20 mouse cellular contexts compared by ENCODE assay signal in the genomic region with DNA sequence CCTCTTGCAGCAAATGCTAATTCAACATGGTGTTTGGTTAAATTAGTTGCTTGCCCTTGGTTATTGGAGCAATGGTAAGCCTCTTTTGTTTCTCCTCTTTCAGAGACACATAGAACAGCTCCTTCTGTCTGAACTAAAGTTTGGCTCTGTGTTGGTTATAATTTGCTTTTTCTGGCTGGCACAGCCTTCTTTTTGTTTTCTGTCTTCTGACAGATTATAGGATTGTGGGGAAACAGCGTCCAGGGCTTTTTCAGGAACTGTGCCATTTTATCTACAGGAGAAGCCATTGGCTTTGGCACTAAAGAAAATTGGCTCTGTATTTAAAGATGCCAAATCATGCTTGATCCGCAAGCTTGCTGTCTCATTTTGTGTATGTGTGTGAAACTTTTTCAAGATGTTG. TPM values are rescaled to one million over a fixed set of nuclear protein-coding genes. Genes with fewer than 3 reads are reported as not detected.
DNase-seq lines count a peak whose midpoint lies in the region; ATAC-seq and TF ChIP-seq lines count a peak whose summit lies in the region.
"Had no signal": no experiment of that assay in that cellular context is flagged by ENCODE, and none has a peak within 500 bp of the region (broad histone marks: within the 10 kb centered on the region; RNA-seq: fewer than 3 reads in every experiment).

No protein-coding gene starts in this region.

- TF ChIP-seq POLR2A in cortical plate, adult 2 months (IDR thresholded peaks at IDR 0.05; ENCODE audit: extremely low read depth, insufficient read depth, low read length), result no peak

- no peak for DNase-seq in heart, postnatal 14 days
- DNase-seq in liver, embryonic 13.5 days, result no peak
- peak; percentile 51 for DNase-seq in midbrain, postnatal 0 days (ENCODE audit: low spot score)
- DNase-seq in urinary bladder, adult 2 months (ENCODE audit: low spot score), result no peak
- no peak for DNase-seq in ovary, postnatal 36 days (ENCODE audit: low spot score)
- DNase-seq: adrenal gland, postnatal 10 days; B cell, adult 2 months; cerebellum, adult 8-10 months; heart, adult 18-20 months; kidney, adult 18-20 months; kidney, postnatal 36 days; left cerebral cortex, postnatal 4 days; right cerebral cortex, adult 18-20 months; thymus, adult 2 months had no signal

- no peak overlapping the region for H3K27ac ChIP-seq in heart, embryonic 12.5 days (ENCODE audit: poor library complexity, severe bottlenecking)
- H3K27ac ChIP-seq in liver, embryonic 13.5 days, result 0 out of 2 replicates have a peak overlapping the region, but pooled peaks have one; percentile 36
- H3K27ac ChIP-seq in liver, embryonic 12.5 days, result no peak overlapping the region
- H3K27ac ChIP-seq in cortical plate, adult 2 months (ENCODE audit: insufficient read depth, low read length), result 0 out of 2 replicates have a peak overlapping the region, but pooled peaks have one; percentile 13
- H3K27ac ChIP-seq in midbrain, postnatal 0 days (ENCODE audit: low read depth, low read length), result no peak overlapping the region
- H3K27ac ChIP-seq: heart, embryonic 15.5 days; liver, embryonic 14.5 days had no signal

- no peaks in the 10 kb centered on the region for H3K27me3 ChIP-seq in heart, embryonic 12.5 days (replicated peaks)
- no peaks in the 10 kb centered on the region for H3K27me3 ChIP-seq in liver, embryonic 13.5 days
- no peaks in the 10 kb centered on the region for H3K27me3 ChIP-seq in liver, embryonic 12.5 days (replicated peaks)
- H3K27me3 ChIP-seq in midbrain, postnatal 0 days (ENCODE audit: insufficient read depth, low read length), result no peaks in the 10 kb centered on the region
- H3K27me3 ChIP-seq: heart, embryonic 15.5 days had no signal

- no peaks in the 10 kb centered on the region for H3K36me3 ChIP-seq in heart, embryonic 12.5 days
- H3K36me3 ChIP-seq in liver, embryonic 13.5 days, result no peaks in the 10 kb centered on the region
- no peaks in the 10 kb centered on the region for H3K36me3 ChIP-seq in liver, embryonic 12.5 days
- H3K36me3 ChIP-seq in midbrain, postnatal 0 days (ENCODE audit: insufficient read depth, low read length), result no peaks in the 10 kb centered on the region
- H3K36me3 ChIP-seq: heart, embryonic 15.5 days had no signal

- TF ChIP-seq CTCF in cortical plate, adult 2 months (IDR thresholded peaks at IDR 0.05; ENCODE audit: extremely low read depth, insufficient read depth, low read length), result no peak
- no peak for TF ChIP-seq CTCF in midbrain, postnatal 0 days (IDR thresholded peaks at IDR 0.05)

- ATAC-seq in heart, embryonic 12.5 days (ENCODE audit: insufficient number of reproducible peaks, low FRiP score), result no peak
- ATAC-seq in liver, embryonic 13.5 days (ENCODE audit: low read depth), result no peak
- ATAC-seq in liver, embryonic 12.5 days, result no peak
- ATAC-seq in midbrain, postnatal 0 days (ENCODE audit: low FRiP score), result no peak
- ATAC-seq: lung, postnatal 0 days had no signal

- H3K9me3 ChIP-seq in heart, embryonic 12.5 days (replicated peaks), result no peaks in the 10 kb centered on the region
- H3K9me3 ChIP-seq in liver, embryonic 13.5 days (replicated peaks), result no peaks in the 10 kb centered on the region
- no peaks in the 10 kb centered on the region for H3K9me3 ChIP-seq in liver, embryonic 12.5 days (replicated peaks)
- H3K9me3 ChIP-seq in midbrain, postnatal 0 days (ENCODE audit: low read length), result no peaks in the 10 kb centered on the region
- H3K9me3 ChIP-seq: heart, embryonic 15.5 days had no signal

- WGBS in heart, embryonic 12.5 days, result 86% methylated on average over 2 of the region's 2 CpGs
- 71% methylated on average over 2 of the region's 2 CpGs for WGBS in liver, embryonic 13.5 days (ENCODE audit: insufficient replicate concordance)
- WGBS in liver, embryonic 12.5 days (ENCODE audit: insufficient replicate concordance), result 73% methylated on average over 2 of the region's 2 CpGs
- WGBS in midbrain, postnatal 0 days, result 44% methylated on average over 2 of the region's 2 CpGs

- no peak overlapping the region for H3K4me3 ChIP-seq in heart, embryonic 12.5 days
- H3K4me3 ChIP-seq in liver, embryonic 13.5 days (replicated peaks), result no peak overlapping the region
- H3K4me3 ChIP-seq in liver, embryonic 12.5 days, result no peak overlapping the region
- no peak overlapping the region for H3K4me3 ChIP-seq in cortical plate, adult 2 months (ENCODE audit: insufficient read depth, low read length)
- no peak overlapping the region for H3K4me3 ChIP-seq in midbrain, postnatal 0 days (ENCODE audit: low read depth, low read length)
- H3K4me3 ChIP-seq: heart, embryonic 15.5 days had no signal

- H3K9ac ChIP-seq in heart, embryonic 12.5 days, result 0 out of 2 replicates have a peak overlapping the region, but pooled peaks have one; percentile 74
- no peak overlapping the region for H3K9ac ChIP-seq in liver, embryonic 13.5 days
- no peak overlapping the region for H3K9ac ChIP-seq in liver, embryonic 12.5 days
- H3K9ac ChIP-seq in midbrain, postnatal 0 days (replicated peaks; ENCODE audit: low read length, poor library complexity, severe bottlenecking), result no peak overlapping the region
- H3K9ac ChIP-seq: heart, embryonic 15.5 days; liver, embryonic 14.5 days had no signal

- intact Hi-C loops in heart, postnatal 14 days (cut with DNase I), result loop anchor here (2.0 kb wide), 1 partner anchor 19 kb away; a partner anchor contains a TSS

- peaks cover 49% of the 10 kb centered on the region for H3K4me1 ChIP-seq in heart, embryonic 12.5 days (replicated peaks)
- H3K4me1 ChIP-seq in liver, embryonic 13.5 days (replicated peaks), result peaks cover 56% of the 10 kb centered on the region
- peaks cover 59% of the 10 kb centered on the region for H3K4me1 ChIP-seq in liver, embryonic 12.5 days
- H3K4me1 ChIP-seq in cortical plate, adult 2 months (ENCODE audit: control insufficient read depth, insufficient read depth, low read length), result peaks cover 10% of the 10 kb centered on the region
- H3K4me1 ChIP-seq in midbrain, postnatal 0 days (ENCODE audit: insufficient read depth, low read length), result peaks cover 11% of the 10 kb centered on the region

- no peak overlapping the region for H3K4me2 ChIP-seq in heart, embryonic 12.5 days
- H3K4me2 ChIP-seq in liver, embryonic 13.5 days, result no peak overlapping the region
- H3K4me2 ChIP-seq in liver, embryonic 12.5 days, result no peak overlapping the region
- H3K4me2 ChIP-seq in midbrain, postnatal 0 days (ENCODE audit: low read depth, low read length, poor library complexity, severe bottlenecking), result no peak overlapping the region
- H3K4me2 ChIP-seq: heart, embryonic 15.5 days had no signal

RNA-seq across cellular contexts. Expression of a gene that starts 19.2 kb away (rescaled TPM):
- polyA plus RNA-seq in heart, embryonic 12.5 days (2016; fragmentation: Nextera tagmentation; extraction: Ambion mirVana), result 22.6 and 23.3 TPM in 2 replicates
- total RNA-seq in heart, postnatal 14 days (2021), result 10 to 100 TPM; 14.4 to 14.6 TPM
- polyA plus RNA-seq in liver, embryonic 13.5 days (2015; fragmentation: Nextera tagmentation; extraction: Ambion mirVana), result 3.7 and 5.5 TPM in 2 replicates
- polyA plus RNA-seq in liver, embryonic 12.5 days (2016; fragmentation: Nextera tagmentation; extraction: Ambion mirVana), result 6.0 and 6.7 TPM in 2 replicates
- 19.1 and 19.5 TPM in 2 replicates for polyA plus RNA-seq in cortical plate, adult 2 months (2012; rRNA removed)
- 27.2 and 34.5 TPM in 2 replicates for total RNA-seq in midbrain, postnatal 0 days (2014; rRNA removed)
- polyA plus RNA-seq in midbrain, postnatal 0 days (2015; fragmentation: Nextera tagmentation; extraction: Ambion mirVana), result 28.2 and 29.1 TPM in 2 replicates
- polyA plus RNA-seq in urinary bladder, adult 2 months (2012; rRNA removed), result 6.1 and 10.1 TPM in 2 replicates

RNA-seq across cellular contexts. Expression of a gene that starts 33.4 kb away (rescaled TPM):
- polyA plus RNA-seq in heart, embryonic 12.5 days (2016; fragmentation: Nextera tagmentation; extraction: Ambion mirVana), result 22.6 and 23.7 TPM in 2 replicates
- total RNA-seq in heart, postnatal 14 days (2021), result 10 to 100 TPM; 22.2 to 25.6 TPM
- polyA plus RNA-seq in liver, embryonic 13.5 days (2015; fragmentation: Nextera tagmentation; extraction: Ambion mirVana), result 19.1 and 20.2 TPM in 2 replicates
- polyA plus RNA-seq in liver, embryonic 12.5 days (2016; fragmentation: Nextera tagmentation; extraction: Ambion mirVana), result 23.2 and 25.5 TPM in 2 replicates
- 26.0 and 26.1 TPM in 2 replicates for polyA plus RNA-seq in cortical plate, adult 2 months (2012; rRNA removed)
- total RNA-seq in midbrain, postnatal 0 days (2014; rRNA removed), result 30.7 and 39.2 TPM in 2 replicates
- polyA plus RNA-seq in midbrain, postnatal 0 days (2015; fragmentation: Nextera tagmentation; extraction: Ambion mirVana), result 26.1 and 27.4 TPM in 2 replicates
- 23.0 and 28.0 TPM in 2 replicates for polyA plus RNA-seq in urinary bladder, adult 2 months (2012; rRNA removed)

RNA-seq across cellular contexts. Expression of a gene that starts 51.8 kb away (rescaled TPM):
- 51.8 and 52.5 TPM in 2 replicates for polyA plus RNA-seq in heart, embryonic 12.5 days (2016; fragmentation: Nextera tagmentation; extraction: Ambion mirVana)
- 10 to 100 TPM; 10.3 to 11.2 TPM for total RNA-seq in heart, postnatal 14 days (2021)
- 28.0 and 34.6 TPM in 2 replicates for polyA plus RNA-seq in liver, embryonic 13.5 days (2015; fragmentation: Nextera tagmentation; extraction: Ambion mirVana)
- 45.4 and 47.6 TPM in 2 replicates for polyA plus RNA-seq in liver, embryonic 12.5 days (2016; fragmentation: Nextera tagmentation; extraction: Ambion mirVana)
- 17.1 and 19.6 TPM in 2 replicates for polyA plus RNA-seq in cortical plate, adult 2 months (2012; rRNA removed)
- total RNA-seq in midbrain, postnatal 0 days (2014; rRNA removed), result 80.5 and 89.5 TPM in 2 replicates
- polyA plus RNA-seq in midbrain, postnatal 0 days (2015; fragmentation: Nextera tagmentation; extraction: Ambion mirVana), result 68.4 and 71.1 TPM in 2 replicates
- polyA plus RNA-seq in urinary bladder, adult 2 months (2012; rRNA removed), result 20.4 and 26.1 TPM in 2 replicates

Comparison
In these comparisons a context has a peak if more than half of its experiments do, and no peak if none do; other contexts are left out.
1. H3K27ac ChIP-seq: peak in liver, embryonic 13.5 days (single experiment) and cortical plate, adult 2 months (single experiment); none in heart, embryonic 12.5 days (single experiment), liver, embryonic 12.5 days (single experiment) and midbrain, postnatal 0 days (single experiment).